Mouse (Mus musculus) C2C12 (cell line): ENCODE data around the gene Plekhg6.

Experiments used
- CEBPB ChIP-seq: IDR thresholded peaks from one replicate; pipeline ENCODE4 v1.6.1; 2011; ENCODE audit warnings: low read depth, mild to moderate bottlenecking, control low read depth, moderate library complexity
- CTCF ChIP-seq: IDR thresholded peaks from one replicate; pipeline ENCODE4 v1.5.1; 2011; ENCODE audit not compliant: control insufficient read depth, insufficient read depth, insufficient read length
- MAX ChIP-seq: IDR thresholded peaks from one replicate; pipeline ENCODE4 v1.6.1; 2011; ENCODE audit warnings: mild to moderate bottlenecking, control low read depth
- MYOD1 ChIP-seq: IDR thresholded peaks from one replicate; pipeline ENCODE4 v1.6.1; 2011; ENCODE audit warnings: low read depth; ENCODE audit not compliant: control insufficient read depth, insufficient read length
- MYOG ChIP-seq: IDR thresholded peaks from one replicate; pipeline ENCODE4 v1.6.1; 2011; ENCODE audit not compliant: control insufficient read depth, insufficient read length; ENCODE audit errors: extremely low read depth
- USF1 ChIP-seq: IDR thresholded peaks from one replicate; pipeline ENCODE4 v1.6.1; 2011; ENCODE audit warnings: low read depth, mild to moderate bottlenecking, control low read depth, moderate library complexity

DNA sequence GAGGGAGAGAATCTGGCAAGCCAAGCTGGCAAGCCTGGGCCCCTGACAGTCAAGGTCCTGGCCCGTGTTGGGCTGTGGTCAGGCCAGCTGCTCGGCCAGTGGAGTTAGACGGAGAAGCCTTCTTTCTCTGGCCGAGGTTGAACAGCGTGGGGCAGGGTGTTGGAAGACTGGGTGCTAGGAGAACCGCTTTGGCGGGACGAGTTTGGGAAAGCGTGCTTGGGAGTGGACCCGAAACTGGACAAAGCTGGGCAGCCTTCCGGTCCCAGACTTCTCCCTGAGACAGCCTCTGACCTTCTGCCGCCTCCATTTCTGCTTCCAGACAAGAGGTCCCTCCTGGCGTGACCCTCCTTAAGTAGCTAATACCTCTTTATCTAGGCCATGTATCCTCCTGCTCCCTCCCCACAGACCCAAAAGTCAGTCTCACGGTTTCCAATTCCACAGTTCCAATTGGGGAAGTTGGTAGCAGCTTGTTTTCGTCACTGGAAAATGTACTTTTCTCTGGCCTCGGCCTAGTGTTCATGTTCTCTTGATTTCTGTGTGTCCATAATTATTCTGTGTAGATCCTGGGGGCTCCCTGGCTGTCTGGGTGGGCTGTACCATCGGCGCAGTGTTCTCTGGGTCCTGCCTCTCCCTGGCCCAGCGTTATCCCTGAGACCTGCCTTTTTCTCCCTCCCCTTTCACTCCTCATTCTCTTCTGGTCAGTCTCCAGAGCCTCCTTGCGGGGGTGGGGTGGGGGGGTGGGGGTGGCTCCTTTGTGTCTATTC lies 30.2 kb downstream of the Plekhg6 start:
- no peak for TF ChIP-seq CTCF
- no peak for TF ChIP-seq CEBPB
- TF ChIP-seq MYOD1 = no peak
- TF ChIP-seq MAX = no peak
- no peak for TF ChIP-seq MYOG
- no peak for TF ChIP-seq USF1
